Mouse (Mus musculus) central nervous system, embryonic 18 days (tissue): ENCODE data around the gene Stat6. TPM values are rescaled to one million over a fixed set of nuclear protein-coding genes. Genes with fewer than 3 reads are reported as not detected.

Source experiments
- polyA plus RNA-seq: library from polyadenylated mRNA; depleted of rRNA; stranded (reverse); fragments of >200 nt; gene quantifications from 2 replicates; pipeline ENCODE4 v1.2.3, GENCODE M21; 2012; rRNA removed

Gene Stat6
- polyA plus RNA-seq = 5.9 and 6.5 TPM in 2 replicates

GRCm38 (mm10) chr10:127642772-127643552 is at the start of gene Stat6:
Gene Stat6 (plus strand): TSS chr10:127642986.

GRCm38 (mm10) chr10:127620406-127621190 is 22.2 kb upstream of the Stat6 start, which contains the start of gene Lrp1:
Gene Lrp1 (minus strand): TSS chr10:127621148.

GRCm38 (mm10) chr10:127666501-127667268 is 23.9 kb downstream of the Stat6 start, which contains the start of gene Nemp1:
Gene Nemp1 (plus strand): TSS chr10:127666901.

GRCm38 (mm10) chr10:127668093-127669050 is 25.6 kb downstream of the Stat6 start, which contains the start of gene Nab2:
Gene Nab2 (minus strand): TSS chr10:127668568.

GRCm38 (mm10) chr10:127704766-127705220 is 62.0 kb downstream of the Stat6 start, which contains the start of gene Myo1a:
Gene Myo1a (plus strand): TSS chr10:127705170.

Other genes starting within 250 kb of the Stat6 start
- 6.8 and 10.4 TPM in 2 replicates for gene Stac3, start 141.3 kb upstream of the Stat6 start, polyA plus RNA-seq
- 13.5 and 15.8 TPM in 2 replicates for gene Ndufa4l2, start 128.0 kb upstream of the Stat6 start, polyA plus RNA-seq
- gene Shmt2, start 120.5 kb upstream of the Stat6 start, polyA plus RNA-seq = 61.1 and 62.7 TPM in 2 replicates
- 10.5 and 10.6 TPM in 2 replicates for gene Nxph4, start 108.4 kb upstream of the Stat6 start, polyA plus RNA-seq
- 178 and 189 TPM in 2 replicates for gene Lrp1, start 21.8 kb upstream of the Stat6 start, polyA plus RNA-seq
- gene Nemp1, start 23.9 kb downstream of the Stat6 start, polyA plus RNA-seq = 7.1 and 7.3 TPM in 2 replicates
- 13.1 and 13.3 TPM in 2 replicates for gene Nab2, start 25.6 kb downstream of the Stat6 start, polyA plus RNA-seq
- gene Myo1a, start 62.2 kb downstream of the Stat6 start, polyA plus RNA-seq = 2.2 and 3.5 TPM in 2 replicates
- gene Tac2, start 81.5 kb downstream of the Stat6 start, polyA plus RNA-seq = 5.4 and 6.2 TPM in 2 replicates
- gene Zbtb39, start 96.6 kb downstream of the Stat6 start, polyA plus RNA-seq = 9.3 and 10.1 TPM in 2 replicates
- gene Gpr182, start 108.7 kb downstream of the Stat6 start, polyA plus RNA-seq = 1.1 and 1.3 TPM in 2 replicates
- gene Rdh1, start 116.7 kb downstream of the Stat6 start, polyA plus RNA-seq = 0.05 and 0.07 TPM in 2 replicates
- gene Rdh16f1, start 116.8 kb downstream of the Stat6 start, polyA plus RNA-seq = 0.63 TPM in 1 of 2 replicates, not detected in the other
- gene Rdh9, start 133.4 kb downstream of the Stat6 start, polyA plus RNA-seq = 0.61 TPM in 1 of 2 replicates, not detected in the other
- 0.03 and 0.05 TPM in 2 replicates for gene Rdh16, start 158.2 kb downstream of the Stat6 start, polyA plus RNA-seq
- not detected in 2 replicates for gene Rdh19, start 206.9 kb downstream of the Stat6 start, polyA plus RNA-seq
- not detected in 2 replicates for gene Rdh16f2, start 223.5 kb downstream of the Stat6 start, polyA plus RNA-seq
- not detected in 2 replicates for gene Rdh7, start 245.8 kb downstream of the Stat6 start, polyA plus RNA-seq